Mouse (Mus musculus) cerebellum, postnatal 25 days (tissue): ENCODE results near the gene Trim39.

Experiments
- DNase-seq, 2 experiments: peaks; one replicate each; pipeline ENCODE4 v3.0.0; 2021; ENCODE audit warnings: mixed read lengths in 2 of 2

The Trim39 gene

DNA sequence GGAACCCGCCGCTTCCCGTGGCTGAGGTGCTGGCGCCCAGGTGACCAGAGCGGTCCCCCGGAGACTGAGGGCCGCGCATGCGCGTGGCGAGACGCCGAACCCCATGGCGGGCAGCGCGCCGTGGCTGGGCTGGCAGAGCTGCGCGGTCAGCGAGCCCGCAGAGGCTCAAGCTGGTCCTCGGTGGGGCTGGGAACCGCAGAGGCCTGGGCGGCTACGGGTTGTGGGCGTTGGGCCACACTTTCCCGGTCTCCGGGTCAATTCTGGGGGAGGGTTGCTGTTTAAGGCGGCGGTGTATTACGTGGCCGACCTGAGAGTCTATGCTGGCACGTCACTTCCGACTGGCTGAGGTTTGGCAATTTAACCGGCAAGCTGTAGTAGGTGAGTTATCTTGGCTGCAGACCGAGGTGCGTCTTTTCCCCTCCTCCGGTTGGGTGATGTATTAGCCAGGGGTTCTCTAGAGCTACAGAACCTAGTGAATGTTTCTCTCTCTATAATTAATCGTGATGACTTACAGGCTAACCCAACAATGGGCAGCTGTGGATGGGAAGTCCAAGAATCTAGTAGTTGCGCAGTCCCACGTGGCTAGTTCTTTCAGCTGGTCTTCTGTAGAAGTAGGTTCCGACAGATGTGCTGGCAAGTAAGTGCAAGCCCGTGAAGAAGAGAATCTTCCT lies at the start of gene Trim39:
Trim39 (minus strand) TSS at position 662 of the 671 bp plus-strand sequence.
- peak; percentile 11 to 97 for DNase-seq

DNA sequence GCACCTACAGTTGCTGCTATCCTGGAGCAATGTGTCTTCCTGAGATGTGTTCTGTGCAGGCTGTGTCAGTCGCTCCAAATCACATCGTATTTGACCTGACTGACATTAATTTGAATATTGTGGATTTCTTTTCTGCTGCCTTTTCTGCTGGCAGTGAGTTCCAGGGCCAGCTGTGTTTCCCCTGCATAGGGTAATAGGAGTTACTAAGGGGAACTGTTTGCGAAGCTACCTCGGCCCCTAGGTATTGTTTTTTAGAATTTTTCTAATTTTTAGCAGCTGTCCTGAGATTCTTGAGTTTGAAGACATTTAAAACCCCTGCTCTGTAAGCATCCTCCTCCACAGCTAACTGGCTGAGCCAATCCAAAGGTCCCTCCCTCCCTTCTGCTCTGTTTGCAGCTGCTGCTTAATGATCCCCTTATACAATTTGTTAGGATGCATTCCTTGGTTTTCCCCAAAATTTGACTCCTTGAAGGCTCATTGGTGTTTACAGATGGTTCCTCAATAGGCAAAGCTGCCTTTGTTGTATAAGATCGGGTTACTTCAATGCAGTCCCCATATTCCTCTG lies 43.7 kb upstream of the Trim39 start:
- no peak for DNase-seq

DNA sequence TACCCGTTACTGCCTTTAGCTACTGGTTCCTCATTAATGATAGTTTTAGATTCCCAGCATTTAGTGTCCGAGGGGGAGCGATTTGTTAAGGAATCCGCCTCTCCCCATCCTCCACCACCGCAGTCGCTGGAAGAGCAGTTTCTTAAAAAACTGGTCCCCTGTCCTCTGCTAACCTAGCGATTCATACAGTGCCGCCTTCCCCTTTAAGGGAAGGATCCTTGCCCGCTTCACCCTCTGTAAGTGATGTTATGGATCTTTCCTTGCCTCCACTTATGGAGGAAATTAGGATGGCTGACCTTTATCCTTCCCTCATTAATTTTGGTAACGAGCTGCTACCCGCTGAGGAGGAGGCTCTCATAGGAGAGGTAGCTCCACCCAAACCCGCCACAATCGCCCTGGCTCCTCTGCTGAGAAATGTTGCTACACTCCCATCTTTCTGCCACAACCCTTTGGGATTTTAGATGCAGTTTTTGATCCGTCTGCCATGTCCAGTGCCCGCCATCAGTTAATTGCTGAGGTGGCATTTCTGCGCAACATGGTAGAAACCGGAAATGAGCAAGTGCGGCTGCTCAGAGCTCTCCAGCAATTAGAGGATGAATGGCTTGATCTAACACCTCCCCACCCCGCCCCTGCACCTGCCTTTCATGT lies 43.1 kb upstream of the Trim39 start:
- peak; percentile 90 for DNase-seq

DNA sequence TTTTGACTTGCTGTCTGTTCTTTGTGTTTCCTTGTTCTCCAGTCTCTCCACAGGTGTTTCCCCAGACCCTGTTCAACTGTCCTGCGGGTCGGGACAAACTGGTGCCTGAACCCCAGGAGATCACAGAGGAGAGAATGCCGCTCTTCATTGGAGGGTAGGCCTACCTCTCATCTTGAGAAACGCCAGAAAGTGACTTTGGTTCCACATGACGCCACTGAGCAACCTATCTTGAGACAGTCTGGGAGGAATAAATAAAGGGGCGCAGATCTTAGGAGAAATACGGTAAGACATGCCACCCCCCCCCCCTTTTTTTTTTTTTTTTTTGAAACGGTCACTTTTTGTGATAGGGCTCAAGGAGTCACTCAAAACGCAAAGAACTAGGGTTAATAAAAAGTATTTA lies 42.5 kb upstream of the Trim39 start:
- DNase-seq = peak; percentile 36 to 42

DNA sequence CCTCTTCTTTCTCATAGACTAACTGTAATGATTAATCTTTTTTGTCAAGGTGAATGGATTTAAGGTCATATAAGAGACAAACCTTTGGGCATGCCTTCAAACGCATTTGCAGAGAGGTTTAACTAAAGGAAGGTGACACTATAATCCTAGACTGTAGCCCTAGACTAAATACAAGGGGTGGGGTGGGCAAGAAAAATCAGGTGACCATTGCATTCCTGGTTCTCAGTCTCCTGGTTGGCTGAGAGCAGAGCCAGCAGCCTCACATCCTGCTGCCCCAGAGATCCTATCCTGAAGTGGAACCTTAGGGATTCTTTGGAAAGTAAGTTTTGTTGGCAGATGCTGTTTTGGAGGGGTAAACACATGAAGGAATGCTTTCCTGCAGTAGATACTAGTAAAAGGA lies 37.2 kb upstream of the Trim39 start:
- DNase-seq = no peak

DNA sequence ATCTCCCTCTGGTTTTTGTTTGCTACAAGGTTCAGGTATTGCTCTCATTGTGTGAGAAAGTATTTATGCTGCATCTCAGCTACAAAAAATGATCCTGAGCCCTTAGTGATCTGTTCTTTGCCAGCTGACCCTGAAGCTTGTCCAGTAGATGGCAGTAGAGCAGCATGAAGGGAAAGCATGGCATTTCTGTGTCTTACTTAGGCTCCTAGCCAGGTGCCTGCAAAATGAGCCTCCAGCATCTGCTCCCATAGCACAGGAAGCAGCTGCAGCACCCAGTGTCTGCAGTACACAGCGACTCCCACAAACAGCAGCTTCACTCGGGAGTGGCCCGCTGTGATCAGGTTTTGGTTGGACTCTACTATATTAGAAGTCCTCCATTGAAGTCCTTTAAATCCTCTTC lies 36.8 kb upstream of the Trim39 start:
- peak; percentile 74 to 87 for DNase-seq

DNA sequence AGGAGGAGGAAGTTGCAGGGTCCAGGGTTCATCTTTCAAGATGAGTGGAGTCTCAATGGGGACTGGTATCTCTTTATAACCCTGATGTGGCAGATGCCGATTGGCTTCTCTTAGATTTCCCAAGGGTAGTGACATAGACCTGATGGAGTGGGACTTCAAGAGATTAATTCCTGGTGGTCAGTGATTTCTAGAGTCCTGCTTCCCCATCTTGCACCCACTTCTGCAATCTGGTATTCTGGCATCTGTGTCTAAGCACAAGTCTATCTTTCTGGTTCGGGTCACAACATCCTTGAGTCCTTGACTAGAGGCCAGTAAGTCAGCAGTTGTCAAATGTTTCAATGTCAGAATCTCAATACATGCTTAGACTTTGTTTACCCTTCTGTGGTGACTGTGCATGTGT lies 14.3 kb upstream of the Trim39 start, which contains the start of gene H2-M10.2:
H2-M10.2 (minus strand) TSS at position 101 of the 400 bp plus-strand sequence.
- no peak for DNase-seq

DNA sequence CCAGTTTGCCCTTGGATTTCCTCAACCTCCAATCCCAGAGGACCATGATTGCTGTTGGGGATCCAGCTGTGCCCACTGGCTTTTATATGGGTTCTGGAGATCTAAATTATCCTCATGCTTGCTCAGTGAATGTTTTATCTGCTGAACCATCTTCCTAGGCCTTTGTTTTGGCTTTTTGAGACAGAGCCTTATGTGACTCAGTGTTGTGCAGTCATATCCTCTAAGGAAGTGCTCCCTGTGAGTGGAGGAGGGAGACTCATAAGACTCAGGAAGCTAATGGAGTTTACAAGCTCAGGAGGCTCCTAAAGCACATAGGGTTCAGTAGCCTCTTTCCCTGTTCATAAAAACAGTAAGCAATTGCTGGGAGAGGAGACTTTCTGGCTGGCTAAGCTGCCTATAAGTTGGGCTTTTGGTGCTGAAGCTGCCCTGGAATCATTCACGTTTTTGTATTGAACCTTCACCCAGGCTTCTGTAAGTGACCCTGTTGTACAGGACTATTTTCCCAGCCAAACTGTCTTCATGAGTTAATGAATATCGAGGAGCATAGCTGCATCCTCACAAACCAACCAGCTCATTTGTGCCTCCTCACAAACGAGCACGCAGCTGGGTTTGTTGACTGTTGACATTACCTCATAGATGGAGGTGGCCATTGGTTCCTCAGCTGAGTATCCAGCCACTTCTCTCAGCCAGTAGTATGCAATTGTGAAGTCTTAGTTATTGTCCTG lies 9.6 kb upstream of the Trim39 start:
- no peak for DNase-seq

DNA sequence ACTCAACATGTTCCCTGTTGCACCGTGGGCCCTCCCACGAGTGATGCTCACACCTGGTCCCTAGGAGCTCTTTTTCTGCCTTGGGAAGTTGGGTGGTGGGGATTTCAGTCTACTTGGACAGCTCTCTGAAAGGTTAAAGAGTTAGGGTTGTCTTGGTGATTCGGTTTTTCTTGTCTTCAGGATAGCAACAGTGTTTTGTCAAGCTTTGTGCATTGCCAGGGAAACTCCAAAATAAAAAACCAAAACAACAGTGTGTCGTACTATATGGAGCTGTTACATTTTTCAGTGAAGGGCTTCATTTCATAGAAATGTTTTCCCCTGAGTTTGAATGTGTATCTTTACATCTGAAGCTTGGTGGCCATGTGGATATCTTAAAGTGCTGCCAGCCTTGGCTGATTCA lies 2.7 kb upstream of the Trim39 start:
- DNase-seq = no peak

DNA sequence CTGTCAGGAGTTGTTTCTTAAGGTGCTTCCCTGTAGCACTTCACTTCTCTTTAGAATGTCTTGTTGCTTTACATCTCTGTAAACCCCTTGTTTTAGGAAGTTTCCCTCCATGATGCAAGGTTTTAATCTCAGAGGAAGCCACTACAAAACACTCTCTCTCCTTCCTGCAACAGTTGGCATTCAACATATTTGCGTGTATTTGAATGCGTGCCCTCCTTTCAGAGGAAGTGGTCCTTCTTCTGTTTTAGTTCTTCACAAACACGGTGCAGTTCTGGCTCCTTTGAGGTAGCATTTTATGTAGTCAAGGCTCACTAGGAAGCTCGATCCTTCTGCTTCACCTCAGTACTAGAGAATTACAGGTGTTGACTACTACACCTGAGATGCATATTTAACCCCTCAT lies 1.7 kb upstream of the Trim39 start:
- DNase-seq = no peak

DNA sequence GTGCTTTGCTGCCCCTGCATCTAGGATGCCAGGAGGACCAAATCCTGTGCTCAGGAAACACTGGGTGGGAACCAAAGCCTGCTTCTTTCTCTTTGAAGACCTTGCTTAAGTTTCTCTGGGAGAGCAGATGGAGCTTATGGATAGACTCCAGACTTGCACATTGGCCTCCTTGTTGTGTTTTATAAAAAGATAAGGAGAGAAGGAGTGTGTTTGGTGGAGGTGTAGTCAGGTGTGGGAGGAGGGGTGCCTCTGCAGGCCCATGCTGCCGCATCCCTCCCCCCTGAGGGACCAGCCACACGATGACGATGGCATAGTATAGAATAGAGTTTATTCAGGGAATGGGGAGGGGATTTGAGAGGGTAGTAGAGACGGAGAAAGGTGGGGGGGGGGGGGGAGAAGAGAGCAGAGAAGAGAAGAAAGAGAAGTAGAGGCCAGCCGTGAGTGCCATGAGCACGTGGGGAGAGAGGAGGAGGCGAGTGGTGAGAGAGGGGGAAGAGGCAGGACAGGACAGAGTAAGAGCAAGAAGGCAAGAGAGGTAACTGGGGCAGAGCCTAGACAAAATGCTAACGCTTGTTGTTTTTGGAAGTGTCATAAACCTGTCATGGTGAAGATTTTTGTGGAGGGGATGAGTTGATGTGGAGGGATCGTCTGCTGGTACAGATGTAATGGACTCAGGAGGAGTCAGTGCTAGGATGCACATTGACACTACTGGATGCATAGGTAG lies 758 bp upstream of the Trim39 start:
- no peak for DNase-seq

DNA sequence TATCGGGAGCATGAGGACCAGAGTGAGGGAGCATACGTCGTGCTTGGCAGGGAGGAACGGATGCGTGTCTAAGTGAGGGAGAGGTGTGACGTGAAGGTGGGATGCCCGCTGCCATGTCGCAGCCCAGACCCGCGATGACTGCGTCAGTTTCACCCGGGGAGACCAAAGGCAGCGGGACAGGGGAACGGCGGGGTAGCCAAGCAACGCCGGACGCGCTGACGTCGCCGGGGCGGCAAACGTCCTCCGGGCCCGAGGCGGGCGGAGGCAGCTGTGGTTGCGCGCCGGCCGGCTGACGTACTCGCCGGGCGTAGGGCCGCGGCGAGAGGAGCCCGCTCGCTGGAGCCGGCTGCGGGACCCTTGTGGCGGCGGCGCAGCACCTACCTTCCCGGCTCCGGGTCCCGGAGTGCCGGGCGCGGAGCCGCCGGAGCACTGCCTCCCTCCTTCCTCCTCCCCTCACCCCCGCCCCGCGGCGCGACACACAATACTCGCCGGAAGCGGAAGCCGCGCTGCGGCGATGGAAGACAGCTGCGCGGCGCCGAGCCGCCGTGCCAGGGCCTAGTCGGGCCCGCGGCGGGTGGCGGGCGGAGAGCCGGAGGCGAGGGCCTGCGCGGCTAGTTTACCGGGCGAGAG lies 976 bp downstream of the Trim39 start:
- peak; percentile 93 to 98 for DNase-seq

DNA sequence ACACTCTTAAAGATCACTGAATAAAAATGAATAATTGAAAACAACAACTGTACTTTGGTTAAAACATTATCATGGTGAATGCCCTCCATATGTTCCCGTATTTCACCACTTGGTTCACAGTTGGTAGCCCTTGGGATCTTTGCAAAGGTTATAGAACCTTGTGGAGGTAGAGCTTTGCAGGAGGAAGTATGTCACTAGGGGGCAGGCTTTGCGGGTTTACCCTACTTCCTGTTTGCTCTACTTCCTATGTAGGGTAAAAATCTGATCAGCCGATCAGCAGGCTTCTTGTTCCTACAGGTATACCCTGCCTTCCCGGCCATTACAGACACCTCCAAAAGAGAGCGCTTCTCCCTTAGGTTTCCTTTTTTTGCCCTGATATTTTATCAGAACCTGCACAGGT lies 6.2 kb downstream of the Trim39 start:
- DNase-seq = peak in 1 of 2 experiments; percentile 24

DNA sequence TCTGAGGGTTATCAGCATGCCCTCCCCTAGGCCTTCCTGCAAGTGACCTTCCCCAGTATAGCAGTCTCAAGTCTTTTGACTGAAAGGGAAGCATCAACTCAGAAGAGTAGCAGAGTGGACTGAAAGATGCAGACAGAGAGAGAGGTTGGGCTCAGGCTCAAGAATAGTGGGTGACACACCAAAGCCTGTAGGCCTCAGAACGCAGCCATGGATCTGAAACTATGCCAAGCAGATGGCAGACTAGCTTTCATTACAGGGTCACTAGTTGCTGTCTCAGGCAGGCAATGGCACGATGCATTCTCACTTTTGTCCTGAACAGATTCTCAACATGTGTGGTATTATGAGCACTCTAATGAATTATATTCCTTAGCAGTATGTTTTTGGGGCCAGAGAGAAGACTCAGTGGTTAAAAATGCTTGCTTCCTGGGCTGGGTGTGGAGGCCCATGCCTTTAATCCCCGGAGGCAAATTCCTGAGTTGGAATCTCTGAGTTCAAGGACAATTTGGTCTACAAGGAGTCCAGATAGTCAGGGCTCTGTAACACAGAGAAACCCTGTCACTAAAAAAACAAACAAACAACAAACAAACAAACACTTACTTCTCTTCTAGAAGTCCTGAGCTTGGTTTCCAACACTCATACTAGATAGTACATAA lies 7.6 kb downstream of the Trim39 start:
- DNase-seq = no peak

DNA sequence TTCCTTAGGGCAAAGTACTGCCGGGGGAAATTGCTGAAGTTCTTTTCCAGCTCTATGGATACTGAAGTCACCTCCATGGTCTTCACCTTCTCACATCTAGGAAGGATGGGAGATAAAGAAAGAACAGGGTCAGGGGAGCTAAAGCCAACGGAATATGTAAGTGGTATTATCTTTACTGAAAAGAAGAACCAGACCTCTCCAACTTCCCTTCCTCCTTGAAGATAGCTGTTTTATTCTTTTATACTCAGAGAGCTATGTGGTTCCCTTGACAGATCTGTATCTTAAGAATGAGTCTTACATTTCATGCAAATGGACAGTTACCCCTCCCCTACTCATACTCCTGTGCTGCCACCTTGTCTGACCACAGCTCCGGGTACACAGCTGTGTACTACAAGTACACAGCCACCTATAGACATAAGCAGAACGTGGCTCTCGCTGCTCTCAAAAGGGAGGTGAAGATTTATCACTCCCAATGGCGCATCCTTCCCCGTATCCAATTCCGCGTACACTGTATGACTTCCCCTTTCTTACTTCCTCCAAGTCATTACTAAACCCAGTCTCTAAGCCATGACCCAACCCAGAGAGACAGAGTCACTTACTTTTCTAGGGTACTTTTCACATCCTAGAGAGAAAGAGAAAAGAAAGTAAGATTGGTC lies 10.4 kb downstream of the Trim39 start:
- no peak for DNase-seq

DNA sequence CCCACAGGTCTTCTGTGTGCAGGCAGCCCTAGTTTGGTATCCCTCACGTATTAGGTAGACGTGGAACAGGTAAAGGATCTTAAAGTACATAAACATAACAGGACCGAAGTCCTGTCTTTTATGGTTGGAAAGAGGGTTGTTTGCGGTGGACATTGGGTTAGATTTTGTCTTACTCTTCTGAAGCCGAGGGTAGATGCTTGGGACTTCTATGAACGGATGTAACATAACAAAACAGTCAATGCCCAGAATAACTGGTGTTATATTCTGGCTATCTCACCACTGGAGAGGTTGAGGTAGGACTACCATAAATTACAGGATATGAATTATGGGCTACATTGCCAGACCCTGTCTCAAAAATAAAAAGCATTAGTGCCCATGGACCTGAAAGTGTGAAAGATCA lies 14.1 kb downstream of the Trim39 start, which contains the start of gene Rpp21:
Rpp21 (minus strand) TSS at position 101 of the 400 bp plus-strand sequence.
- no peak for DNase-seq

DNA sequence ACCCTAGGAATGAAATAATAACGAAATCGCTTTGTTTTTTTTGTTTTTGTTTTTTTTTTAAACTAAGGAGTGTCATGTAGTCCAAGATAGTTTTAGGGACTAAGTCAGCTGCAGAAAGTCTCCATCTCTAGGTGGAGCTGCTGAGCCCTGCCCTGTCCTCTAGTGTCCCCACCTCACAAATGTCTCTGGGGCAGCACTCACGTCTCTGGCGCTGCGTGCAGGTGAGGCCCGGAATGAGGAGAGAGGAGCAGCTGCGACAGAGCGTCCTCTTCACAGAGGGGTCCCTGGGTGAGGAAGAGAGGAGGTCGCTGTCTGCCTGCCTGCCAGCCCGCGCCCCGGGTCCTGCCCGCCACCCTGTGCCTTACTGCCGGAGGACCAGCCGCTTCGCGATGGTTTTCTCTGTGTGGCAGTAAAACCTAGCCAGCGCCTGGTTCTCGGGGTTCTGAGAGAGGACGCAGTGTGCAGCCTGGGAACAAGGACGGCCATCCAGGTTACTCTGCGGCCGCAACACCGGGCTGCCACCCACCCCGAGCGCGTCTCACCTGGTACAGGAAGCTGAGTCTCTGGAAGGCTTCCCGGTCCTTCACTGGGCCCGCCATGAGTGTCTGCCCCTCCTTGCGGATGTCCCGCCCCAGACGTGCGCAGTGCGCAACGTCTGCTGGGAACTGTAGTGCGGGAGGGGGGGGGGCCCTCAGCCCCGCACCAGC lies 14.7 kb downstream of the Trim39 start:
- peak; percentile 89 to 92 for DNase-seq

DNA sequence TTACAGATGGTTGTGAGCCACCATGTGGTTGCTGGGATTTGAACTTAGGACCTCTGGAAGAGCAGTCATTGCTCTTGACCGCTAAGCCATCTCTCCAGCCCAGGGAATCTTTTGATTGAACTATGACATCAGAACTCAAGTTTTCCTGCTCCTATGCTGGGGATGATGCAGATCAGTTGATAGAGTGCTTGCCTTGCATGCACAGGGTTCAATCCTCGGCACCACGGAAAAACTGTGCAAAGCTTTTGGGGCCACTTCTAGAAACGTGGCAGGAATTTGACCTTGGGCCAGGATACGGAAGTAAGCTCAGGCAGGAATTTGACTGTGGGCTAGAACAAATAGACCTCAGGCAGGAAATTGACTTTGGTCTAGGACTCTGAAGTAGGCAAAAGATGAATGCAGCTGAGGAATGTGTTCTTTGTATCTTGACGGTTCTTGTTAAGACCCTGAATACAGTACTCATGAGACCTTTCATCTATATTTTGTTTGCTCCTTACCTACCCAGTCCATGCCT lies 18.9 kb downstream of the Trim39 start:
- no peak for DNase-seq

DNA sequence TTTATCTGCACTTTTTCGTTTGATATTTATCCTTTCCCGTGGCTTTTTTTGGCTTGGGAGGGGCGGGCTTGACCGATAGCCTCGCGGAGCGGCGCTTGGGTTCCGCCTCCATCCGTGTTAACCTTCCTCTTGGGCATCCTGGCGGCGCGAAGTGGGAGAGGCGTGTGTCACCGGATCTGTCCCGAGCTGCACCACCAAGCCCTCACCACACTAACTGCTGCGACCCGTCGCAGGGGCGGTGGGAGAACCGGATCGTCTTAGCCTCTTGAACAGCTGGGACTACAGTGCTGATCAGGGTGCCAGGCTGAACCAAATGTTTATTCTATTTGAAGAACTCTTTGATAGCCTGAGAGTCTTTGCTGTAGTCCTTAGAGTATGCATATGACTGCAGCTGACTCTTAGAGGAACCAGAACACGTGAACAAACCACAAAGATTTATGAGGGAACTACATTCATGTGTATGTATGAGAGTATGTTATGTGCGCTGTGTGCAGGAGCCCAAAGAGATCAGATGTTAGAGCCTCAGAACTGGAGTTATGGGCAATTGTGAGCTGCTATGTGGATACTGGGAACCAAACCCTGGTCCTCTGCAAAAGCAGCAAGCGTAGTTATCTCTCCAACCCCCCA lies 19.7 kb downstream of the Trim39 start:
- DNase-seq = no peak

DNA sequence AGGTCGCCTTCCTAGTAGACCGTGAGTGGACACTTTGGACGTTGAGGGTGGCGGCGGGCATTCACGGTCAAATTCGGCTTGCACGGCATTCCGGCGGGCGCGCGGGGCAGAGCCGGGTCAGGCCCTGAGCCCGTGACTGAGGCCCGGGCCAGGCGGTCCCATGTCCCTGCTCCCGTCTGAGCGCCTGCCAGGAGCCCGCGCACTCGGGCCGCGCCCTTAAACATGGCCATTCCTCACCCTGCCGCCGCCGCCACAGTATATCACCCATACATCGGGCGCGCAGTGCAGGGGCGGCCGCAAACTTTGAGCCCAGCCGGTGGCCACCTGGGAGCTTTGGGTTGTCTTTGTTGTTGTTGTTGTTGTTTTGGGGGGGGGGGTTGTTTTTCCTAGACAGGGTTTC lies 23.2 kb downstream of the Trim39 start:
- no peak for DNase-seq
